Mouse (Mus musculus): ENCODE data around the gene Camta1. TPM values are rescaled to one million over a fixed set of nuclear protein-coding genes. Genes with fewer than 3 reads are reported as not detected.

Camta1 gene
- total RNA-seq, 1 experiment from 2014 or later = 34.9 TPM

DNA sequence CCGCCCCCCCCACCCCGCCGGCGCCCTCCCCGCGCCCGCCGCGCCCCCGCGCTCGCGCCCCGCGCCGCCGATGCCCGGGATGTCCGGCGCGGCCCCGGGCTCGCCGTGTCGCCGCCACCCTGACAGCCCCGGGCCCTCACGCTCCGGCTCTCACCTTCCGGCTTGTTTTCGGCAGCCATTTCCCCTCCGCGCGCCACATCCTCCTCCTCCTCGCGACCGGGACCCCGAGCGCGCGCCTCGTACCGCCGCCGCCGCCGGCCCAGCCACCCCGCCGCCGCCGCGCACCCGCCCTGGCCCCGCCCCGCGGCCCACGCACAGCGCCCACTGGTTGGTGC is 238 bp downstream of the Camta1 start:
- ATAC-seq (replicated peaks; ENCODE audit: low read depth, poor library complexity, severe bottlenecking) = no peak

DNA sequence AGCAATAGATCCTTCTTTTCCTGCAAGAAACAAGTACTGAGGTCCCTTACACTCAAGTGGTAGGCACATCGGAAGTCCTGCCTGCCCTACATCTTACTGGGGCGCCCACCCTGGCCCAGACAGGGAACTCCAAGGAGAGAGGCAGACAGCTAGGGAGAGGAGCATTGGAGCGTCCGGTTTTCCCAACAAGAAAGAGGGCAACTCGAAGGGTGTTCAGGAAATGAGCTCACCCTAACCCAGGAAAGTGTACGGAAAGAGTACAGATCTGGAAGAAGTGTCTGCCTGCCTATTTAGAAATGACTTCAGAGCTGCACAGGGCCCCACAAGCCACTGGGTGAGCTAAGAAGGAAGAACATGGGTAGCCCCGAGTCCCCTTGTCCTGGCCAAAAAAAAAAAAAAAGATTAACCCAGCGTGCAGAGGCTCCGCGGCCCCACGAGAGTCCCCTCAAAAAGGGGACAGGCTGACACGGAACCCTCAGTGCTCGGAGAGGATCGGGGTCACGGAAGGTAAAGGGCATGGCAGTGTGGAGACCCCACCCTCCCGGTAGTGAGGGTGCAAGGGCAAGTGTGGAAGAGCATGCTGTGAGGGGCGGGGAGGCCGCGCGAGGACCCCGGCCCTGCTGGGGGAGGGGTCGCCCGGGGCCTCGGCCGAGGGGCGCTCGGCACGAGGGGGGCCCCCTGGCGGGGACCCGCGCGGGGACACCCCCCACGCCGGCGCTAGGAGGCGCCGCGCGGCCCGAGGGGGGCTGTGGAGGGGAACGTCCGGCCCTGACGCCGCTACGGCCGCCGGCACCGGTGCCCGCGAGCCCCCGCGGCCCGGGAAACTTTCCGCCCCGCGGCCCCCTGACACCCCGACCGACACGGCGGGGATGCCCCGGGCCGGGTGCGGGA is 990 bp downstream of the Camta1 start:
- ATAC-seq (replicated peaks; ENCODE audit: low read depth, poor library complexity, severe bottlenecking) = no peak

DNA sequence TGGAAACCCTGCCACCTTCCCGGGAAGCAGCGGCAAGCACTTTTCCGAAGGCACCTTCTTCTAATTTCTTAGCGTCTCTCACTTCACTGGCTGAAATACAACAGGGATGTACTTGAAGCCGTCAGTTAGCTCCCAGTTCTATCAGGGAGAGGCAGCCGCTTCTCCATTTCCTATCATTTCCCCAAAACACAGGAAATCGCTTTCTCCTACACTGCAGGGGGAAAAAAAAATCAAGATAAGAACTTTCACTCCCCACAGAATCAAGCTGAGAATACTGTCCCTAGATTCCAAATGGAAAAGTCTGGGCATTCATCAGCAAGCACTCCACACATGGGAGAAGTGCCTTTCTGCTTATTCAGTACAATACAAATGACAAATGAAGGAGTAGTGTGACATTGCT is 2.4 kb downstream of the Camta1 start:
- no peak for ATAC-seq (replicated peaks; ENCODE audit: low read depth, poor library complexity, severe bottlenecking)

GRCm38 (mm10) chr4:151853949-151854348 is 7.7 kb downstream of the Camta1 start:
- ATAC-seq (replicated peaks; ENCODE audit: low read depth, poor library complexity, severe bottlenecking) = no peak

DNA sequence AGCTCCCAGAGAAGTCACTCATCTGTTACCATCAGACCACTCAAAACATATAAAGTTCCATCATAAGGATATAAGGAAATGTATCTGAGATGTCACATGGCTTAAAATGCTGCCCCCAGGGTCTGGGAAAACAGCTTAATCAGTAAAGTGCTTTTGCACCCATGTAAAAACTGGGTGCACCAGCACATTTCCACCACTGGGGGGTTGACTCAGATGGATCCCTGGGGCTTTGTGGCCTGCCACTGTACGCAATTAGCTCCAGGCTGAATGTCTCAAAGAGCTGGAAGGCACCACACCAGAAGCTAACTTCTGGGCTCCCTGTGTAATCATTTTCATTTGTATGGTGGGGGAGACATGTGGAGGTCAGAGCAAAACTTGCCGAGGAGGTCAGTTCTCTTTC is 10.5 kb downstream of the Camta1 start:
- peak; percentile 92 for ATAC-seq (replicated peaks; ENCODE audit: low read depth, poor library complexity, severe bottlenecking)

DNA sequence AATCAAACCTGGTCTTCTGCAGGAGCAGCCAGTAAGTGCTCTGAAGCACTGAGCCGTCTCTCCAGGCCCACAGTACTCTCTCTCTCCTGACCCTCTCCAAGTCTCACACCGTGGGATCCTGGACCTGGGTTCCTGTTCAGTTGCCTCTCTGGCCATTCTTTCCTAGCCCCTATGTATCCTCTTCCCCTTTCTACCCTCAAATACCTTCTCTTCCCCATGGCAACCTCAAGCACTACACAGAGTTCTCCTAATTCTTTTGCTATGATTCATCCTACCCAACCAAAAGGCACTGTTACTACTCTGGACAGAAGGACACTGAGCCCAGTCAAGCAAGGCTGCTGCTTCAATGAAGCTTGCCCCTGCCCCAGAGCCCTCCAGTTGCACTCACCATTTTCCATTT is 19.1 kb downstream of the Camta1 start:
- ATAC-seq (replicated peaks; ENCODE audit: low read depth, poor library complexity, severe bottlenecking) = peak; percentile 33

GRCm38 (mm10) chr4:151838518-151838917 is 23.2 kb downstream of the Camta1 start:
- peak; percentile 53 for ATAC-seq (replicated peaks; ENCODE audit: low read depth, poor library complexity, severe bottlenecking)

GRCm38 (mm10) chr4:151835860-151836259 is 25.8 kb downstream of the Camta1 start:
- ATAC-seq (replicated peaks; ENCODE audit: low read depth, poor library complexity, severe bottlenecking) = no peak

GRCm38 (mm10) chr4:151834536-151834935 is 27.1 kb downstream of the Camta1 start:
- no peak for ATAC-seq (replicated peaks; ENCODE audit: low read depth, poor library complexity, severe bottlenecking)

DNA sequence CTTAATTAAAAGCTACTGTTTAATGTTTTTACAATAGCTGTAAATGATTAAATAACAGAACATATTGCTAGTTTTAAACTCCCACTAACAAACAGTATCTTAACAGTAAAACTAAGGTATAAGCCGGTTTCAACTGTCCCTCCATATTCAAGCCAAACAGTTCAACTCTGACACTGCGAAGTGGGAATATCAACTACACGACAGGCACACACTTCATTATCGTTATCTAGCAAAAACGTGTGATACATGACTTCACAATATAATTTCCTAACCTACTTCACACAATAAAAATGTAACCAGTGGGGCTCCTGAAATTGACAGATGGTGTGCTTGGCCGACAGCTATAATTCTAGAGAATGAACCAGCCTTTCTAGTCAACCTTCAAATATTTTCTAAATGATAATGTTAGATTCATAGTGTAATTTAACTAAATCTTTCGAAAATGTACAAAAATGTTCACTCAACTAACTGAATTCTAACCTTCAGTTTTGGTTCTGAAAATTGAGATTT is 27.7 kb downstream of the Camta1 start:
- ATAC-seq (replicated peaks; ENCODE audit: low read depth, poor library complexity, severe bottlenecking) = no peak

- peak; percentile 80 for ATAC-seq (replicated peaks; ENCODE audit: low read depth, poor library complexity, severe bottlenecking)
Measured at GRCm38 (mm10) chr4:151827840-151828239, 33.8 kb downstream of the Camta1 start.

GRCm38 (mm10) chr4:151827356-151827755 is 34.3 kb downstream of the Camta1 start:
- no peak for ATAC-seq (replicated peaks; ENCODE audit: low read depth, poor library complexity, severe bottlenecking)

GRCm38 (mm10) chr4:151823963-151824362 is 37.7 kb downstream of the Camta1 start:
- ATAC-seq (replicated peaks; ENCODE audit: low read depth, poor library complexity, severe bottlenecking) = no peak

GRCm38 (mm10) chr4:151822986-151823385 is 38.7 kb downstream of the Camta1 start:
- ATAC-seq (replicated peaks; ENCODE audit: low read depth, poor library complexity, severe bottlenecking) = no peak

DNA sequence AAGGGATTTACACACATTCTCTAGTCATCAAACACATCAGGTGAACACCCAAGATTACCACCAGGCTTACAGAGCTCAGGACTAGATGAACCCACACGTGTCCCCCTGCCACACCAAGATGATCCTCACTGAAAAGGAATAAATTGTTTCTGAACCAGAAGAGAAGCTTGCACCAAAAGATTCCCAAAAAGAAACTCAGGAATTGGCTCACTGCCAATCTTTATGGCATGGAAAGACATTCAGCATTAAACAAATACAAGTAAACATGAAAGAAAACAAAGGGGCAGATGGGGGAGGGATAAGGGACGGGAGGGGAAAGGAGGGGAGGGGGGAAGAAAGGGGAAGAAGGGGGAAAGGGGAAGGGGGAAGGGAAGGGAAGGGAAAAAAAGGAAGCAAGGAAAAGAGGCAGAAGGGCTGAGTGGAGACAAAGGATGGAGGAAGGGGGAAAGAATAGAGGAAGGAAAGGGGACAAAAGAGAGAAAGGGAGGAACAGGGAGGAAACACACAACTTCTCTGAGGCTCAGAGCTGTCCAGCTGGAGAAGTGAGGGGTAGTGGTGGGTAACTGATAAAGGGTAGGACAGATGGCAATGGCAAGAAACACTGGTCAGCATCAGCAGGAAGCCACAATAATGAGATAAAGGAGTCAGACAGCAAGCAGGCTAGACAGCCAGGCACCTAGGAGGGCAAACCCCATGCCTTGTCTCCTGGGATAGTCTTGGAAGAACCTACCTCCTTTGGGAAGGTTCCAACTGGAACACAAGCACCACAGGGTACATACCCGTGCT is 43.5 kb downstream of the Camta1 start:
- ATAC-seq (replicated peaks; ENCODE audit: low read depth, poor library complexity, severe bottlenecking) = peak; percentile 68

GRCm38 (mm10) chr4:151813711-151814110 is 48.0 kb downstream of the Camta1 start:
- ATAC-seq (replicated peaks; ENCODE audit: low read depth, poor library complexity, severe bottlenecking) = no peak

GRCm38 (mm10) chr4:151805685-151806084 is 56.0 kb downstream of the Camta1 start:
- ATAC-seq (replicated peaks; ENCODE audit: low read depth, poor library complexity, severe bottlenecking) = no peak

GRCm38 (mm10) chr4:151805046-151805445 is 56.6 kb downstream of the Camta1 start:
- no peak for ATAC-seq (replicated peaks; ENCODE audit: low read depth, poor library complexity, severe bottlenecking)

- no peak for ATAC-seq (replicated peaks; ENCODE audit: low read depth, poor library complexity, severe bottlenecking)
Measured at GRCm38 (mm10) chr4:151804208-151804607, 57.5 kb downstream of the Camta1 start.

DNA sequence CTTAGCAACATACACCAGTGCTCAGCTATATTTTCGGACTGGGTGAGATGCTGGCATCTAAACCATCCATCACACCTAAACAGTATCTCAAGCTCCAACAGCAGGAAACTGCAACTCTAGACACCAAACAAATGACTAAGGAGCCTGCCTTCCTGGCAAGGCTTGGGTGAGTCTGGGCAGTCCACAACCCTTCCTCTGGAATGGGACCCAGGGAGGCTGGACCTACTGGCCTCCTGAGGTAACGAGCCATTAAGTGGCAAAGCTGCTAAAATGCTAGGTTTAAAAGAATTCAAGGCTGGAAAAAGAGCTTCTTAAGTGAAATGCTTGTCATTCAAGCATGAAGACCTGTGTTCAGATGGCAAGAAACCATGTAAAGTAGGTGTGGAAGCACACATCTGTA is 63.0 kb downstream of the Camta1 start:
- no peak for ATAC-seq (replicated peaks; ENCODE audit: low read depth, poor library complexity, severe bottlenecking)

DNA sequence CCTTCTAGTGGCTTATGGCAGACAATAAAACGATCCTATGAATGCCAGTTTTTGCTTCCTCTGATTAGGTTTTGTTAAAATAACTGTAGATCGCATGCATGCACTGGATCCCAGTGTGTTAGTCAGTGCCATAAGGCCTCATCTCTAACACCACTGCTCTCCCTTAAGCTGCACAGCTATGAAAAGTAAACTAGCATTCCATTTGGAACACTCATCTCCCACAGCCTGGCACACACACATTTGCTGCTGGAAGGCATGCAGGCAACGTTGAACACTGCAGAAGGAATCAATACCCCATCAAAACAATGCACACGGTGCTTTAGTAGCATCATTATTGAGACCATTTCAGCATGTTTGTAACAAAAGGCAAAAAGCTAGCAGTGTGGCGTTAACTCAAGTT is 68.0 kb downstream of the Camta1 start:
- ATAC-seq (replicated peaks; ENCODE audit: low read depth, poor library complexity, severe bottlenecking) = no peak

Measured in common myeloid progenitor, adult 5-6 weeks (primary cell).